Mouse (Mus musculus) kidney, adult 9 months (tissue): ENCODE results near the gene 4933411K16Rik.

Experiments used
- DNase-seq: peaks from one replicate; pipeline ENCODE4 v3.0.0; 2022

The 4933411K16Rik gene

DNA sequence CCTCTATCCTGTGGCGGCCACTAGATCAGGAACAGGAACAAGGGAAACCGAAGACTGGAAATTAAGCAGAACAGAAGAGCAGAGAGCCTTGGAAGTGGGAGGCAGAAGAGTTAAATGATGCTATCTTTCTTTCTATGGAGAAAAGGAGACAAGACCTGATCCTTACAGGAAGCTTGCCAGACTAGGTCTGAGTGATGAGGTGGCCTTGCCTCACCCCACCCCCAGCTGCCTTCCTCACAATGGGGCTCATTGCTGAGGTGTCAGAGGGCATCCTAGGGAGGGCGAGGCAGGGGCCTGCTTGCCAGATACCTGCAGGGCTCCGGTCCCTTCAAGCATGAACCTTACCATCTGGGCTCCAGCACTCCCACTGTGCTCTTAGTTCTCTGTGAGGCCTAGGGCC, at the start of gene 4933411K16Rik:
4933411K16Rik (plus strand) TSS at position 301 of the 400 bp plus-strand sequence.
- DNase-seq: no peak

DNA sequence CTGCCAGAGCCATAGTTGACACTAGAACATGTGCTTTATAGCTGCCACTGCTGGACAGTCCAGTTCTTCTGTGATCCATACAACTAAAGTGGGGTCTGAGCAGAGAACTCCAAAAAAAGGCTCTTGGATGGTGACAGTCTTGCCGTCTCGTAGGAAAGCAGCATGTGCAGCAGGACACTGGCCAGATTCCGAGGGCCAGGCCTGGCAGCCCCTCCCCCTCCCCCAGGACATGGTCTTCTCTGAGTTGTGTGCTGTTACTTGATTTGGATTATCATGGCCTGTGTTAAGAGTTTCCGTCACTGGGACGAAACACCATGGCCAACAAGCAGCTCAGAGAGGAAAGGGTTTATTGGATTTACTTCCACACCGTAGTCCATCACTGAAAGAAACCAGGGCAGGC, 47.8 kb upstream of the 4933411K16Rik start:
- DNase-seq: no peak

DNA sequence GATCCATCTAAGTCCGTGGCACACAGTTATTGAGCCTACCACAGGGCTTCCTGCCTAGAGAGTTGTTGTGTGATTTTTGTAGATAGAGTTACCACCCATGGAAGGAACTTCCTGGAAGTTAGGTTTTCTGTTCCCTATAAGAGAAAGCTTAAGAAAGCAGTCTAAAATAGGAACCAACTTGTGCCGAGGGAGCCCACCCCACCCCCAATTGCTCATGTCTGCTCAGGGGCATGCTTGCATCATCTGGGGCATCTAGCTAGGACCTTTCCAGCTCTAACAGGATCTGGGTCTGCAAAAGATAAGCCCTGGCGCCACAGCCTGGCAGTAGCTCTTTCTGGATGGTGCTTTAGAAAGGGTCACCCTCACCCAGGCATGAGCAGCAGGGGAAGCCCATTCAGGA, 46.4 kb upstream of the 4933411K16Rik start:
- no peak for DNase-seq

DNA sequence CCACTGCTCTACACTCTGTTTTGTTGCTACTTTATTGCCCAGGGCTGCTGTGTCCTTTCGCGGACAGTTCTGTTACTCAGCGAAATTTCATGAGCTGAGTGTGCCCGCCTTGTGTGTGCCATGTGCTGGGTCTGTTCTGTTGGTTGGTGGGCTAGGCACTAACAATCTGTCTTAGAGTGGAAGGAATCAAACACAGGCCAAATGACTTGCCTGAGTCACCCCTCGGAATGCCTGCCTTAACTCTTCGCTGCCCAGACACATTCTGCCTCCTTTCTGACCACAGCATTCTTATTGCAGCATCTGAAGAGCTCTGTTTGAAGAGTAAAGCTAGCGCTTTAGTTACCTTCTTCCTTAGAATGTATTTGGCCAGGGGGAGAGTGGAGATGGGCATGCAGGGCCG, 45.5 kb upstream of the 4933411K16Rik start:
- DNase-seq: no peak

DNA sequence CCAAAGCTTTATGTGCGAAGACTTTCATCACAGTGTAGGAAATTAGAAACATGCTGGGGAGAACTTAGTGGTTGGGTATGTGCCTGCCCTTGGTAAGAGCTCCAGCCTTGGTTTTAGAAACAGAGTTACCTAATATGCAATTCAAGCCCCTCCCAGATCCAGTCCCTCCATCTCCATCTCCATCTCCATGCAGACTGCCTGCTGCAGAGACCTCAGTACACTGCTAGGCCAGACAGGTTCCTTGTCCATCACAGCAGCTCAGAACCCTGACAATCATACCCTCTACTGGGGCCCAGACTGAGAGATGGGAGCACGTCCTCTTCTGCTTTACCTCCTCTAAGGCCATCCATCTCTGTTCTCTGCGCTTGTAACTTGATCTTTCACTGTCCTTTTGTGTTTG, 43.5 kb upstream of the 4933411K16Rik start:
- DNase-seq: no peak

DNA sequence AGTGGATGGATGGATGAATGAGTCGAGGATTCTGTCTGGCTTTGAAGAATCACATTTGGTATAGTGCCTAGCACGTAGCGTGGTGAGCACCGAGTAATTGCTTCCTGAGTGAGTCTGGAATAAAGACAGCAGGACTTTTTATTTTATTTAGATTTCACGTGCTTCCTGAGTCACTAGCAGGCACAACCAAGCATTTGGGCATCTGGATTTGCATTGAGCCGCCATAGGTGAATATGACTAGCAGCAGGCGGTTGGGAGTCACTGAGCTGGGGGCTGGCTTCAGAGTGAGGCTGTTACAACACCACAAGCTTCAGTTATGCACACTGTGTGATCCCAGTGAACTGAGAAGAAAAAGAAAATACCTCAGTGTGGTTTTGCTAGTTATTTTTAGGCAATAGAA, 43.0 kb upstream of the 4933411K16Rik start:
- DNase-seq: no peak

DNA sequence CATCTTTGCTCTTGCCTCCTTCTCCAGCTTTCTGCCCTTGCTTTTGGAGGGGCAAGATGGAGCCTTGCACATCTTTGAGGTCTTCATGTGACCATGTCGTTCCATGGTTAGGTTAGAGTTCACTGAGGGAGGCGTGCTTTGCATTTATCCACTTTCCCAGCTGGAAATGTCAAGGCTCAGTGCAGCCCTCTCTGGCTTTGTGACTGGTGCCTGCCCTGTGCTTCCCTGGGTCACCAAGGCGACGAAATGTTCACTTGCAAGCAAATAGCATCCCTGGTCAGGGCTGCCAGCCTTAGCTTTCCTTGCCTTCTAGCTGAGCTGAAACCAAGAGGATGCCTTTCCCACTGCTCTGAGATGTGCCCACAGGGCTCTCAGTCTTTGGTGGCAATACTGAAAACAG, 41.6 kb upstream of the 4933411K16Rik start:
- DNase-seq: no peak

DNA sequence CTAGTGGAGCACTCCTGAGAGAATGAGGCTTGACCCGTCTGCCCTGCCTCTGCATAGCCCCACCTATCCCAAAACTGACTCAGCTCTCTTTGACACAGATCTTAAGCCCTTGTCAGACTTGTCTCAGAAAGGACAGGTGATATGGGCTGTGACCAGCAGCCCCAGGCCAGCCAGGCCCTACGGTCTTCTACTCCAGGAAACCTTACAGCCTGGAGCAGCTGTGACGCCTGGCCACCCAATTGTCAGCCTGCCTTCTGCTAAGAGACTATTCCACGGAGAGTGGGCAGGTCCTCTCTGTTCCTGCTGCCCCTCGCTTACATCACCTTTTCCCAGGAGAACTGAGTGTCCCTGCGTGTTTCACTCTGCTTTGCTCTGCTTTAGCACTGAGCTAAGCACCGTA, 40.9 kb upstream of the 4933411K16Rik start:
- no peak for DNase-seq

DNA sequence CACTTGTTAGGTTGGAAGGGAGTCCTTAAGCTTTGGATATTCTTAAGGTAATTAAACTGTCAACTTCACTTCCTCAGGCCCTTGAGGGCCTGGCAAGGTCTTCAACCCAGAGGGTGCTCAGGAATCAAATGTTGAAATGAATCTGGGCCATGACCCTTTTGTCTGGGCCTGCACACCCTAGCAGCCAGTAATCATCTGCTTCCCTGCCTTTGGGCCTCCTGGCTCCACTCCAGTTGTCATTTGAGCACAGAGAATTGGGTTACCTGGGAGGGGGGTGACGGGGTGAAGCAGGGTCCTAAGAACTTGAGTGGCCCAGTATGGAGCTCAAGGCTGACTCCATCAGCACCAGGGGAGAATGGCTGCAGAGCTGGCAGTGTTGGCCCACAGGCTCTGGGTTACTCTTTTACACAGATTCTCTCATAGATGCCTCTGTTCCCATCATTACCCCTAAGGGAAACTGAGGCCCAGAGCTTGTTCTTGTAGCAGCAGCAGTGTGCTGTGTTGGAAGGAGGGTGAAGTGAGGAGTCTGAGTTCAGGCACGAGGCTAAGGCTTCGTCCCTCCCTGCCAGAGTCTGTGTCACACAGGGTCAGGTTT, 37.7 kb upstream of the 4933411K16Rik start:
- DNase-seq: no peak

DNA sequence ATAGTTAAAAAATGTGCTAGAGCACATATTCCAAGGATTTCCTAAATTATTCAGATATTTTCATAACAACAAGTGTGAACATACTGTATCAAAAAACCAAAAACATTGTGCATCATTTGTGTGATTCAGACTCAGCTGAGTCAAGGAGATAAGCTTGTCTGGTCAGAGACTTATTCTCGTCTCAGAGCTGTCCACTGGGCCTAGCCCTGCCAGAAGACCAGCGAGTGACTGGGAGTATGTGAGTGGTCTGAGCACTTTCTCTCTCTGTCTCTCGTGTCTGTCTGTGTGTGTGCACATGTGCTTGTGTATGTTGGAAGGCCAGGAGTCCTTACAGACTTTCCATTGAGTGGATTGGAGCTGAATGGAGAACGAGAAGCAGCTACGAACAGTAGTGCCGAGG, 37.0 kb upstream of the 4933411K16Rik start:
- no peak for DNase-seq

DNA sequence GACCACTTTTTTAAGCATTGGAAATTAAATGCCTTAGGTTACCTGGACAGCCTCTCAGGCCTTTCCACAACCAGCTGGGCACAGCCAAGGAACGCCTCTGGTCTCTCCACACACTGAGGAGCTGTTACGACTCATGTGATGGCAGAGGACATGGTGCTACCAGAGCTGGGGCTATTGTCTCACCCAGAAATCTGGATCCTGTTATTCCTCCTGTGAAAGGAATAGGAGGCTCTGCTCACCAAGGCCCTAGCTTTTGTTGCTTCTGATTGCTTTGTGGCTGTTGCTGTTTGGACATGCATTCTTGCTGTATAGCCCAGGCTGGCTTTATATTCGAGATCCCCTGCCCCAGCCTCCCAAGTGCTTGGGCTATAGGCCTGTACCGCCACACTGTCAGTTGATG, 35.8 kb upstream of the 4933411K16Rik start:
- DNase-seq: no peak

DNA sequence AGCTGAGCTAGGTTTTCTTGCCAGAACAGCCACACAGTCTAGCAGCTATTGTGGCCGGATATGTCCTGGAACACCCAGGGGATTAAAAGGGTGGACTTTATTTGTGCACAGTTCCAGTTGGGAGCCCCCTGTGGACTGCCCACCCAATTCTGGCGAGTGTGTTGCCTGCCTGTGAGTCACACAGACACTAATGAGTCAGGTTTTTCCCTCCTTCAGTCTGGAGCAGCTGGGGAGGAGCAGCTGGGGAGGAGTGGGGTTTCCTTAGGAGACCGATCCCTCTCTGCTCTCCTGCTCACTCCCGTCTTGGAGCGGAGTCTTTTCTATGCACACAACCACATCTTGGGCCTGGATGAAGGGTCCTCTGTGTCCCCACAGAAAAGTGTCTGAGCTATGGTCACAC, 35.2 kb upstream of the 4933411K16Rik start:
- DNase-seq: no peak

DNA sequence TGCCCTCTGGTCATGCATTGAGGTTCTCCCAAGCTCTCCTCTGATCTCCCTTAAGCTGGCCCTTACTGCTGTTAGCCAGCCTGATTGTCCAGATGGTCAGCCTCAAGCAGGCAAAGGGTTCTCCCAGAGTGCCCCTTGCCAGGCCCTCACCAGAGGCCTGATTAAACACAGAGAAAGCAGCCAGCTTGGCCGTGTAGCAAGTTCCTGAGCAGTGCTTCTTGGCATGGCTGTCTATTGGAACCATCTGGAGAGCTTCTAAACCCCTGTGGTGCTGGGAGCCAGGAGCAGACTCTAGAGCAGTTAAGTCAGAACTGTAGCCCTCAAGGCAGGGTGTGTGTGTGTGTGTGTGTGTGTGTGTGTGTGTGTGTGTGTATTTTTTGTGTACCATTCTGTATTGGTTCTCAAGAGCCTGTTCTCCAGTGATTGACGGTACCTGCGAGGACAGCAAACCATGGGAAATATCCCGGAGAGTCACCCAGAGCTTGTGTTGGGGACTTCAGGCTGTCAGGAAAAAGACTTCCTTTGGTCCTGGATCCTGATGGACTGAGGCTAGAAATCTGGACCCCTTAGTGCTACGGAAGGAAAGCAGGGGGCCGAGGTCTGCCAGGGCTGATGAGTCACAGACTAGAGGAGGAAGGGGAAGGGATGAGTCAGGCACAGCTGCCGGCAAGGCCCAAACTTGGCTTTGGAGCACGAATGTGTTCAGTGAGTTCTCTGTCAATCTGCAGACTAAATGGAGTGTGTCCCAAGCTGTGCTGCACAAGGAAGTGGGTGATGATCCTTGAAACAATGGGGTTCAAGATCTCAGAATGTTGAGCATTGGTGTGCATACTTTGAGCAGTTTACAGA, 34.4 kb upstream of the 4933411K16Rik start:
- DNase-seq: peak; percentile 41

DNA sequence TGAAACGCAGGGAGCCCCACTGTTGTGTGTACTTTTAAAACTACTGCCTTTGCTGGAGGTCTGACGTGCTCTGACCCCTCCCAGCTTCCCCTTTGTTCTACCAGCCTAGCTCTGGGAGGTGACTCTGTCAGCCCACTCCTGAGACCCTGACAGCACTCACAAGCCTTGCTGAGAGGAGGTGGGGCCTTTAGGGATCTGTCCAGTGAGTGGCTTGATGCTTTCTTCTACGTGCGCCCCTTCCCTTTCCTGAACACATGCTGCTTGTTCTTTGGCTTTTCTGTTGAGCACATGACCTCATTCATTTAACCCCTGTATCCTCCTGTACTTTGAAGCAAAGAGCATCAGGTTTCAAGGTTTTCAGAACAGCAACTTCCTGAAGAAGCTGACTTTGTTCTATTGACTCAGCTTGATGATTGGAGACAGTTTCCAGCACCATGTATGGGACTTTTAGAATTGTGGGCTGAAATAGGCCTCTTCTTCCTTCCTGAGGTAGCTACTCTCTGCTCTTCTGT, 33.0 kb upstream of the 4933411K16Rik start:
- no peak for DNase-seq

DNA sequence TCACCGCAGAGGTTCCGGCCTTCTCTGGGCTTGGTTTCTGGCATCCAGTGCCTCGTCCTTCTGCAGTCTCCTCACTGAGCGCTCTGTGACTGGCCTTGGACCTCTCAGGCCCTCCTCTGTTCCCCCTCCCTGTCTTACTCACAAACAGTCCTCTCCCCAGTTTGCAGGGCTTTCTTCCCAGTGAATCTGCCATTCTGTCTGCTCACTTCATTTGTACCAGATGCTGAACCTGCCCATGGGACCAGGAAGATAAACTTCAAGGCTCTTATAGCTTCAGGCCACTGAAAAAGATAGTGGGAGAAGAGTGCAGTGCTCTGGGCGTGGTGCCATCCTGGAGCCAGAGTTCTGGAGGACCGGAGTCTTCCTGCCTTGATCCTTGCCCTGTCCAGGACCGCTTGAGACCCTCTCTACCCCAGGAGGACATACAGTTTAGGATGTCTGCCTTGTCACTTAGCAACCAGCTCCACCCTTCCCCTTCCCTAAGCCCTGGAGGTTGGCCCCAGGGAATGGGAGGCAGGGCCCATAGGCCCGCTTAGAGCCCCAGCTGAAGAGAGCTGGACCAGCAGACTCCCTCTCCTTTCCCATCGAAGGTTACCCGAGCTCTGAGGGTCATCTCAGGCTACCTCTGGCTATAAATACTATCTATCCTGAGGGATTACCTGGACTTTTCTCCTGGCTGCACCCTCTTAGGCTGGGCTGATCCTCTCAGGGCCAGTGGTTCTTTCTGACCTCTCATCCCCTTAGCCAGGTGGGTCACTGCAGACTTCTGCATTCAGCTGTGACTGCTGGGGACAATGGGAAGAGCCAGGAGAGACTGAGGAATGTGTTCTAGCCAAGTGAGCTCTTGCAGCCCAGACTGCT, 30.1 kb upstream of the 4933411K16Rik start:
- no peak for DNase-seq

DNA sequence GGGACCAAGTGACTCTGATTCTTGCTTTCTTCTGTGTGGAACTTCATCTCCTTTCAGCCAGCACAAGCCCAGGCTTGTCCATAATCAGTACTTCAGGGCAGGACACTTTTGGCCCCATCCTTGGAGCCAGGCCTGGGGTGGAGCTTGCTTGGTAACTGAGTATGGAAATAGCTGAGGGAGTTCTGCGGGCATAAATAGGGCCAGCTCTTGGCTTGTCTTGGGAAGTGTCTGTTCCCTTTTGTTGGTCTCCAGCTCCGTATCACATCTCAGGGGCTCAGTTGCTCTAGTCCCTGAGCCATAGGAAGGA, 29.6 kb upstream of the 4933411K16Rik start:
- no peak for DNase-seq

DNA sequence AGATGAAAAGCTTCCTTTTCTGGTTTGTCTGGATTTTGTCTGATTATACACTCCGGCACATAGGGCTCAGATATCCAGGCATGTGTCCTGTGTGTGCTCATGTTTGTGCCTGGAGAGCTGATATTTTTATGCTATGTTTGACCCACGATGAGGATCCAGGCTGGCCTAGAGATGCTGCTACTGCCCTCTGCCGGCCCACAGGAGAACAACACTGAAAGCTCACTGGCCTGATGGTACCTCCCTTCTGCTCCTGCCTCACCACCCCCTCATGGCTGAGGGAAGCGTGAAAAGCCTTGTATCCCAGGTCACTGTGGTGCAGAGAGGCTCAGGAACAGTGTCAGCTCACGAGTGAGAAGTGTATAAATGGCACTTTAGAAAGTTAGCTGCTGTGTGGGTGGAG, 25.9 kb upstream of the 4933411K16Rik start:
- peak; percentile 87 for DNase-seq

DNA sequence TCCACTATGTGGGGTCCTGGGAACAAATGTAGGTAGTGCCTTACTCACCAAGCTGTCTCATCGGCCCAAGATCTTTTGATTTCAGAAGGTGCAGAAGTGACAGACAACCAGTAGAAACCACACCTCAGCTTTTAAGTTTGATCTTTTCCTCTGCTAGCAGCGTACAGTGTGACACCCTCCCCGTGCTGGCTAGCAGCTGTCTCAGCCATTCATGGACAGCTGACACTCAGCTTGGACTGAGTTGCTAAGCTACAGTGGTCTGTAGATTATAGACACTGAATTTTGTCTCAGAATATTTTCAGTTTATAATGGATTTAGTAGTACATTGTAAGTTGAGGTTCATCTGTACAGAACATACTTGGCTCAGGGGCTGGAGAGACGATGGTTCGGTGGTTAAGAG, 20.9 kb upstream of the 4933411K16Rik start:
- no peak for DNase-seq

DNA sequence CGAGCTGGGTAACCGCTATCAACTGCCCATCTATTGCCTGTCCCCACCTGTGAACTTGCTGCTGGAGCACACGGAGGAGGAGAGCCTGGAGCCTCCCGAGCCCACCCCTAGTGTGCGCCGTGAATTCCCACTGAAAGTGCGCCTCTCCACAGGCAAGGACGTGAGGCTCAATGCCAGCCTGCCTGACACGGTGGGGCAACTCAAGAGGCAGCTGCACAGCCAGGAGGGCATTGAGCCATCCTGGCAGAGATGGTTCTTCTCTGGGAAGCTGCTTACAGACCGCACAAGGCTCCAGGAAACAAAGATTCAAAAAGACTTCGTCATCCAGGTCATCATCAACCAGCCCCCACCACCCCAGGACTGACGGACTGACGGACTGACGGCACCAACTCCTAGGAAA, 18.4 kb upstream of the 4933411K16Rik start:
- no peak for DNase-seq

DNA sequence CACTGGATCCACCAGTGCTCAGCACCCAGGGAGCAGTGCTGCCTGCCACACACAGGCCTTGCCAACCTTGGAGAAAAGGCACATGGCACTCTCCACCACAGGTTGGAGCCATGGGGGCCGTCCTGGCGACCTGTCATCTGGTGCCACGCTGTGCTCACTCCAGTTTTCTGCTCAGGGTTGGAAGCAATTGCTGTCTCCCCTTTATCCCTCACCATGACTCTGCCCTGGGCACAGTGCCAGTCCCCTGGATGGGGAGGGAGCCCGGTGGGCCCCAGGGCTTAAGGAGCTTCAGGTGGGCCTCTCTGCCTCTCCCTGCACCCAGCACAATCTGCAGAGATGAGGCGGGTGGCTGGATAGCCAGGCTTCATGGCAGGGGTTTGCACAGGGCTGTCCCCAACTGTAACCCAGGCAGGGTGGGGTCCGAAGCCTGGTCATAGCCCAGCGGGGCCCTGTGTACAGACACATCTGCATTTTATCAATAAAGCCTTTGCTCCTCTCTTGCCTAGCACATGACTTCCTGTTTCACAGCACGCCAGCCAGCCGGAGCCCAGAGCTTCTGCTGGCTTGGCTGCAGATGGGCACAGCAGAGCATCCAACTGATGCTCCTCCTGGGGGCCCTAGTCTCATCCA, 17.8 kb upstream of the 4933411K16Rik start:
- no peak for DNase-seq

DNA sequence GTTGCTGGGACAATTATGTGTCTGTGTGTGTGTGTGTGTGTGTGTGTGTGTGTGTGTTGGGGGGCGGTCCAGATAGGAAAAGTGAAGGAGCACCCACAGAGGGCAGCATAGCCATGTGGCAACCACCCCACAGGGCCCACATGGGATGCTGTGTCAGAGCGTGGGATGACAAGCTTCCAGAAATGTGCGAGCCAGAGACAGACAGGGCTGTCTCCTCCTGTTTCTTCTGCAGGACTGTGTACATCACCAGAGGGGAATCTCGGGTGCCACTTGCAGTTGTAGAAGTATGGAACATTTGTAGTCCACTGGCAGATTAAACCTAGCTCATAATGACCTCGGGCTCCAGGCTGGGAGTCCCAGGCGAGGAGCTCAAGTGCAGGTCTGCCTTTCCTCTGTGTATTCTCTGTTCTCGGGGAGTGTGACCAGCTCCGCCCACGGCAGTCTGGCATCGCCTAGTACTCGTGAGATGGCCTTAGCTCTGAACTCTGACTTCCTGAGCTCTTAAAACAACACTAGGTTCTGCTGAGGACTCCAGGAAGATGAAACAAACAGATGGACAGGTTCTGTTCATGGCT, 17.1 kb upstream of the 4933411K16Rik start:
- DNase-seq: no peak

DNA sequence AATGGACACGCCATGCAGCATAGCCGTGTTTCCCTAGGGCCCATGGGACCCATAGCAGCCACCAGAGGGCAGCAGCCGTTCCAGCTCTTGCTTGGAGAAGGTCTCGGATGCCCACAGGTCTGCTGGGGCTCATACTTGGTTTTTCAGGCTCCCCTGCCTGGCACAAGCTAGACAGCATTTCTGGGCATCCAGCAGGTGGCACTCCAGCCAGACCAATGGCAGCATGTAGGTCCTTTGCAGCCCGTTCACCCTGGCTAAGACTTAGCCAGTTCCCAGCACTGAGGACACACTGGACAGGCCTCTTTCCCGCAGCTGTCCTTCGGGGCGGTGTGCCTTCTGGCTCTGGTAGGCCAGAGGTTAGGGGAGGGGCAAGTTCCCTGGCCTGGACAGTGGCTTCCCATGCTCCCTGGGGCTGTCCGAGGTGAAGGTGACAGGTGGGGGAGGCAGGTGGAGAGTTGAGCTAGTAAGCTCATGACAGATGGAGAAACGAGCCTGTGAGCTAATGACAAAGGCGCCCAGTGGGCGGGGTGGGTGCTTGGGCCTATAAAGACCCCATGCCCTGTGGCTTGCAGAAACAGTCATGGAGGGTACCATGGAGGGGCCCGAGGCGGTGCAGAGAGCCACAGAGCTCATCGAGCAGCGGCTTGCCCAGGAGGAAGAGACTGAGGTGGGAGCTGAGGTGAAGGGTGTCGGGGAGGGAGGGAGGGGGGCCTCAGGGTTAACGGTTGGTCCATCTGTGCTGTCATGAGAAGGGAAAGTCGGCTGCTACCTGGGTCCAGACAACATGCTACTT, 16.4 kb upstream of the 4933411K16Rik start, which contains the start of gene Ankrd2:
Ankrd2 (plus strand) TSS at position 545 of the 793 bp plus-strand sequence.
- peak; percentile 96 for DNase-seq
